Mouse (Mus musculus): ENCODE results near the gene Patj. TPM values are rescaled to one million over a fixed set of nuclear protein-coding genes. Genes with fewer than 3 reads are reported as not detected.

Gene Patj
- total RNA-seq, 2 experiments from 2014 or later, result 6.6 to 7.7 TPM

DNA sequence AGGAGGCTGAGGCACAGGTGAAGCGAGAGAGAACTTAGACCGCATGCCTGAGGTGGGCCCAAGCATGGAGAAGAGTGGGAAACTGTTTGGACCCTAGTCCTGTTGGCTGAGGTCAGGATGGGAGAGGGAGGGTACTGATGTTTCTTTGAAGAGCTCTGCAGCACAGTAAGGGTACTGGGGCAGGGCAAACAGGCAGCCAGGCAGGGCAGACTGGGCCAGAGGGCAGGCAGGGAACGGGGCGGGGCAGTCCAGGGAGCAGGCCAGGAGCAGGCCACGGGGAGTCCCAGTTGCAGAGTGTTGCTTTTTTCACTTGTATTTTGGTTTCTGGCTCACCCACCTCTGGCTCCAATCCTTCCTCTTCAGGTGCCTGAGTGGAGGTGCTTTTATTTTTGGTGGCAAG lies 114.4 kb downstream of the Patj start:
- DNase-seq, result peak; percentile 73

GRCm38 (mm10) chr4:98511296-98511695 lies 115.7 kb downstream of the Patj start:
- peak; percentile 74 for DNase-seq

GRCm38 (mm10) chr4:98511964-98512743 lies 116.6 kb downstream of the Patj start:
- no peak for DNase-seq

DNA sequence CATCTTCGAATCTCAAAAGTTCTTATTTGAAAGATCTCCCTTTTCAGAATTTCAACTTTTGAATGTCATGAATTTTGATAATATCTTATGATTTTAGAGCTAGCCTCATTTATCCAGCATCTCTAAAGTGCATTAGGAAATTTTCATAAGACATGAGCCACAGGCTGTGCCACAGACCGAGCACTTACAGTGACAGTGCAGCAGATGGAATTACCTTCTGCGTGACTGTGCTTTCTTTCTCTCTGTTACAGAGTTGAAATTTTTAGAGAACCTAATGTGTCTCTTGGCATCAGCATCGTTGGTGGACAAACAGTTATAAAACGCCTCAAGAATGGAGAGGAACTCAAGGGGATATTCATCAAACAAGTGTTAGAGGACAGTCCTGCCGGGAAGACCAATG lies 124.9 kb downstream of the Patj start:
- DNase-seq, result no peak

- no peak for DNase-seq
Observed at GRCm38 (mm10) chr4:98524525-98524924, 128.9 kb downstream of the Patj start.

- DNase-seq, result no peak
Observed at GRCm38 (mm10) chr4:98535446-98535845, 139.9 kb downstream of the Patj start.

GRCm38 (mm10) chr4:98541591-98541990 lies 146.0 kb downstream of the Patj start:
- no peak for DNase-seq

DNA sequence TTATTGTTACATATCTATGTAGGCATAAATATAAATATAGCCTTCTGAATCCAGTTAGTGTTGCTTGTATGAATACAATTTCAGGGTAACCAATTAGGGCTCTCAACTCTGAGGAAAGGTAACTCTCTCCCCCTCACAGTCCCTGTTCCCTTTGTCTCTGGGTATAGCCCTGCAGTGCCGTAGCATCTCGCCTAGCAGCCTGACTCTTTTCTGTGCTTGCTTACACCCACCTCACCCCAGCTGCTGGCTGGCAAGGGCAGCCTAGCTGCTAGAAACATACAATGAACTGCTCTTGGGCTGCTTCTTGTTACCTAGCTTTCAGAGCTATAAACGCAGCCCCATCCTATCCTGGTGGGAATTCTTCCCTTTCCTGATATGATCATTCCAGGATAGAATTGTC lies 147.4 kb downstream of the Patj start:
- no peak for DNase-seq

- DNase-seq, result peak; percentile 15
Observed at GRCm38 (mm10) chr4:98545376-98545775, 149.8 kb downstream of the Patj start.

DNA sequence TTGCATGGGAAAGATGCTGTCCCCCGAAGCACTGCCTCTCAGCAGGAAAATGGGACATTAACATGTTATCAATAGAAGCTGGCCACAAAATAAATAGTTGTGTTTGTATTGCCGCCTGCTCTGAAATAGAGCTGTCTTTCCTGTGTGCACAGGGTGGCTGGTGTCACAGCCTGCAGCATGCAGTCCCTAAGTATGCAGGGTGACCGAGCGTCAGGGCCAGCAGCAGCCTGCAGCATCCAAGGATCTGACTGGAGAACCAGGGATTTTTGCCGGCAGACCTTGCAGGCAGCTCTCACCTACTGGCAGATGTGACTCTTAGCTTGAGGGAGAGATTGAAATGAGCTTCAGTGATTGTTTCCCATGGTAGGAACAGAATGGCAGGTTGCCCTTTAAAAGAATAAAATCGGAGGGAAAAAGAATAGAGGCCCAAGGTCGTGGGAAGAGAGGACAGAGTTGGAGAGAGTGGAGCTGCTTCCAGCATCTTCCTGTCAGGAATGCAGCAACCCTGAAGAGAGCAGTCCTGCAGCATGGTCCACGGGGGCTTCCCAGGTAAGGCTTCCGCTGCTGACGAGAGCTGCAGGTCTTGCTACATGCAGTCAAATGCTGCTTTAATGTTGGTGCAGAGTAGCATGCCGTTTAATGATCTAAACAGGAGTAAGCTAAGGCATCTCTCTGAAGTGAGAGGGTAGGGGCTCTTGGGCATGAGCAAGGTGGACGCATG lies 151.0 kb downstream of the Patj start:
- DNase-seq, result no peak

DNA sequence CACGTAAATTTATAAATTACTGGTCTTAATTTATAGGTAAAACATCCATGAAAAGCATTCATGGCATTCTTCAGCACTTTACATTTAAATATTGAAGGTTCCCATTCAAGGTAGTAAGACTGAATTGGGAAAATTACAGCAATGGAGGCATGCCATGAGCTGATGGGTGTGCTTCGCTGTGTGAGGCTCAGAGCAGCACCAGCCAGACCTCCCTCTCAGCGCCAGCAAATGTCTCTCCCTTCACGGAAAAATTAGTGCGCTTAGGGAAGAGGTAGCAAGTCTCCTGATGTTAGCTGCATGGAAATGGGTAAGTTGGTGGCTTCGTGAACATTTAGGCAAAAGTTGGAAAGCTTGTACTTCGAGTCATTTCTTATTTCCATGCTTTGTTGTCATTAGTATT lies 153.9 kb downstream of the Patj start:
- DNase-seq, result no peak

GRCm38 (mm10) chr4:98550116-98550515 lies 154.5 kb downstream of the Patj start:
- no peak for DNase-seq

- DNase-seq, result no peak
Observed at GRCm38 (mm10) chr4:98555666-98556065, 160.1 kb downstream of the Patj start.

GRCm38 (mm10) chr4:98556449-98556848 lies 160.9 kb downstream of the Patj start:
- no peak for DNase-seq

GRCm38 (mm10) chr4:98557192-98557591 lies 161.6 kb downstream of the Patj start:
- no peak for DNase-seq

DNA sequence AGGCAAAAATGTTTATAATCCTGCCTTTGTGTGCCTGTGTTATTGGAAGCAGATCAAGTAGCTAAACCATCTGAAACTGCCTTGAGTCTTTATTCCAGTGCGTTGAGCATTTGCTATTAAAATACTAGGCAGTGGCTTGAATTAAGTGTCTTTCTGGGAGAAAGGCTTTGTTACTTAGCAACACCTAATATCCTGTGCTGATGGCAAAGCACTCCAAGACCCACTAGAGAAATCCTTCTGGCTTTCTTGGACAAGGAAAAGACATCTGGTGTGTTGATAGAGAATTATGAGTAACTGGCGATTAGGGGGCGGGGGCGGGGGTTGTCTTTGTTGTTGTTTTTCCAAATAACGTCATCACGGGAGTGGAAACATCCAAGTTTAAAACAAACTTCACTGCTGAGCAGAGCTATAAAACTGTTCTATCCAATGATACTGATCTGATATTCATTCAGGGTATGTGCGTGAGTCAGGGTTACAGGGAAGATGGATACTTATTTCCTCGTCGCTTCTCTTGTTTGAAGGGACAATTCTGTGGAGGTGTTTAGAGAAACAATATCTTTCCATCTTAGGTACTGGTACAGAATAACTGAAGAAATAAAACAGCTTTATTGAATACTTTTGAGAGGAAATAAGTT lies 164.7 kb downstream of the Patj start:
- DNase-seq, result no peak

DNA sequence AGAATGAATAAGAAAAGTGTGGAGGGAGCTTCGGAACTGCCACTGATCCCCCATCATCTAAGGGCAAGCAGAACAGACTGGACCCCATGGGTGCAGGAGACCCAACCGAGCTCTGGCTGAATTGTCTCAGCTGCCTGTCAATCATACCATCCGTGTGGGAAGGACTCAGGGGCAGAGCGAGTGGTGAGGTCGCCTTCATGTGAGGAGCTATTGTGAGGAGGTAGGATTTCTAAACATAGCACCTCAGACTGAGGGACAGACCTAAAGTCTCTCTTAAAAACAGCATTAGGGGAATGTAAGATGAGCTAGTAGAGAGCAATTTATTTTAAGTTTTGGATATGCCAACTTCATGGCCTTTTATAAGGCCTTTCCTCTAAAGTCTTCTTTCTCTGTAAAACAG lies 167.5 kb downstream of the Patj start:
- DNase-seq, result no peak

DNA sequence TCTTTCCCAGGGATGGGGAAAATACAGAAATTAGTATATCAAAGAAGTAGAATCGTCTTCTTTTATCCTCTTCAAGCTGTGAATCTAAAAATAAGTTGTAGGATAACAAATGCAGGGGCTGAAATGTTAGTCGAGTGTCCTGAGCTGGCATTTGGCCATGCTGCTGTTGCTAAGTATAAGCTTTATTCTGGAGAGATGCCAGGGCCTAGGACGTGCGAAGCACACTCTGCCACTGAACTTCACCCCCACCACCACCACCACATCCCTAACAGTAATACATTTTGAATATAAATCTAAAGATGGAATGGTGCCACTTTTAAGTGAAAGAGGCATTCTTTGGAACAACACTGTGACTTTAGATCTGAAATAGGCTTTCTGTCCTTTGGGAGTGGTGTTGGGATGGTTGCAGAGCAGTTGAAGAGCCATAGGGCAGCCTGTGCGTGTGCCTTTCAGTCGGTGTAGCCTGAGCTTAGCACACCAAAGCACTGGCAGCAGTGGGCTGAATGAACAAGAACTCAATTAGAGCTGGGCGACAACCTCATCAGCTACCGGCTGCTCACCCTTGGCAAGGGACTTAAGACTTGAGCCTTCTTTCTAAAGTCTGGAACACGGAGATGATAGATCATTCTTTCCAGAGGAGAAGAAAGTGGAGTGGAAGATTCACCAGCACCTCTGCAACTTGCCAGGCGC lies 168.1 kb downstream of the Patj start:
- DNase-seq, result peak; percentile 20

GRCm38 (mm10) chr4:98564196-98564865 lies 168.7 kb downstream of the Patj start:
- DNase-seq, result no peak

DNA sequence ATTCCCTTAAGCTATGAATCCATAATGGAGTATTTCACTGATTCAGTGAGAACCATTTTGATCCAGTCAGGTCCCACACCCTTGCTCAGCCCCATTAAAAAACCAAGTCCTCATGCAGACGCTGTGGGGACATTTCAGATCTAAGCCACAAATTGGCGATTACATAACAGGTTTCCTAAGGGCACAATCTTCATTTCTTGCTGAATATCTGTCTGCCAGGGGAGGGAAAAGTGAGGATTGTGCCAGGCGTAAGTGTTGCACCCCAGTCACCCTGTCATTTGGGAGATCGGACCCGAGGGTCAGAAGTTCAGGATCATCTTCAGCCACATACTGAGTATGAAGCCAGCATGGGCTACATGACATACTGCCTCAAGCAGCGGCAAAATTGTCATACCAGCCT lies 171.2 kb downstream of the Patj start:
- DNase-seq, result no peak

DNA sequence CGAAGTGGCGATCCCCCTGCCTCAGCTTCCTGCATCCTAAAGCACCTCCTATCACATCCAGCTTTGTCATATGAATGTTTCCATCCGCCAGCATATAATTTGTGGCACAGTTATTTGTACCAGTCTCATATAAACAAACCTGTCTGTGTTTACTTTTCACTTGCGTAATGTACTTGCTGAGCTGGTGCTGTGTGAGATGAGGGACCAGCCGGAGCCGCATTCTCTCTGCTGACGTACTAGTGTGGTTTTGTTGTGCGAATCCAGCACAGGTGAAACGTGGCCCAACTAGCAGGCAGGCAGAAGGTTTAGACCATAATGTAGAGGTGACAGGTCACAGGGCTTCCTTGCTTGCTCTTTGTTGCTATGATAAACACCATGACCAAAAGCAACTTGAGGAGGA lies 171.9 kb downstream of the Patj start:
- DNase-seq, result no peak

DNA sequence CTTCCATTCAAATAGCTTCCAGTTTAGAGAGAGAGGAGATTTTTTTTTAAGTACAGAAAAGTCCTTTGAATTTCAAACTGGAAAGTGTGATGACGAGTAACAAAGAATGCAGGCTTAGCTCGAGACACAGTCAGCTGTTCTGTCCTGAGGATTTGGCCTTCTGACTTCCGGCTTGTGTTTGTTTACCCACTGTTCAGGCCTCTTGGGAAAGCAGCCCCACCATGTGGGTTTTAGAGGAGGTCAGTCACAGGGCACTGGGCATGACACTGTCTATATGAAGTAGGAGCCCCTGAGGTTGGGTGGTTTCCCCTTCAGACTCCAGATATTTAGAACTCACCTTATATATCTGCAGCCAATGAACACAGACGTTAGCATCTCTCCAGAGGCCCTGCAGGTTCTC lies 174.3 kb downstream of the Patj start:
- DNase-seq, result no peak

Measured in adrenal gland, postnatal 10 days (tissue).